Mouse (Mus musculus): ENCODE measurements around the gene Phf19. TPM values are rescaled to one million over a fixed set of nuclear protein-coding genes. Genes with fewer than 3 reads are reported as not detected.

Gene Phf19
- polyA plus RNA-seq, 1 experiment from 2014 or later, result 3.0 TPM

DNA sequence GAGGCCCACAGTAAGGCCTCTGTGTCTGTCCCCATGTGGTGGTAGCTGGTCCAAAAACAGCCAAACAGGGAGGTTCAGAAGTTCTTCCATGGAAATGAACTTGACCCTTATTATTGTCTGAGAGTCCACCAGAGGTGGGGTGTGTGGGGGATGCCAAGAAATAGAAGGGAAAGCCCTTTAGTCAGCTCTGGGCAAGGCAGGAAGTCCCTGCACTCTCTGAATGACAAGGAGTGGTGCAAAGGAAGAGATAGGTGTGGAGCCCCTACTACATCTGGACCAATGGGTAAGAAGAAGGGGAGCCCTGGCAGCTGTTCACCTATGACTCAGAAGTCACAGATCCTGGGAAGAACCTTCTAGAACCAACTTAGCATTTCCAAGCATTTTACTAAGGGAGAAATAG lies 40.5 kb upstream of the Phf19 start:
- Histone ChIP-seq H3K36me3 (no peaks in the 10 kb centered on the region), H3K27me3 (replicated peaks) (peaks cover 11% of the 10 kb centered on the region; the same call in 1 of the 2 replicates), H3K4me3 (no peak overlapping the region), H3K9me3 (no peaks in the 10 kb centered on the region), H3K4me2 (no peak overlapping the region), H3K27ac (replicated peaks) (no peak overlapping the region), H3K4me1 (no peaks in the 10 kb centered on the region), H3K9ac (no peak overlapping the region)
- no peak for ATAC-seq (ENCODE audit: extremely low read depth, insufficient number of reproducible peaks, low FRiP score, low TSS enrichment)

DNA sequence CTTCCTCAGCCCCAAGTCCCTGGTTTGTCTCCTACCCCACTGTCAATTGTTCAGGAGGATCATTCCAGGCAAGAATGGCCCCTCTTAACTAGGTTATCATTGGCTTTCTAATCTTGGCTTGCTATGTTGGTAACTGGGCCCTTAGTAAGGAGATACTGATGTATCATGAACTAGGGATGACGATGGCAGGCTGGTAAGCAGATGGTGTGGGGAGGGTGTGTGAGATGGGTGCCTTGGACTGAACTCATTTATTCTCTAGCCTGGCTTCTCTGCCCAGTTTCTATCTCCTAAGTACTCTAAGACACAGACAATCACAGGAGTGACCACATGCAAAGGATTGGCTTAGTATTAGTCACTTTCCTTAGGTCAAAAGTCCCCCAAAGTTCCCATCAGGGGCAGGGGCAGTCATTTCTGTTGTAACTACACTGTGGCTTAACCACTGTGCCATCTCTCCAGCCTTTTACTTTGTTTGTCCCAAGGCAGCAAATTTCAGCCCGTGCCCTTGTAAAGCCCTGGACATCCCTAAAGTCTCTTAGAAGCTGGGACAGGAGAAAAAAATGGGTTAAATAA lies 39.8 kb upstream of the Phf19 start:
- 51% methylated on average over 2 of the region's 2 CpGs for whole genome bisulfite sequencing
- no peak overlapping the region for H3K4me3 ChIP-seq
- no peaks in the 10 kb centered on the region for H3K9me3 ChIP-seq
- H3K4me1 ChIP-seq, result no peaks in the 10 kb centered on the region
- no peak for ATAC-seq (ENCODE audit: extremely low read depth, insufficient number of reproducible peaks, low FRiP score, low TSS enrichment)
- H3K27ac ChIP-seq (replicated peaks), result no peak overlapping the region
- no peak overlapping the region for H3K9ac ChIP-seq
- H3K27me3 ChIP-seq (replicated peaks), result peaks cover 8% of the 10 kb centered on the region; the same call in 1 of the 2 replicates
- no peaks in the 10 kb centered on the region for H3K36me3 ChIP-seq
- H3K4me2 ChIP-seq, result no peak overlapping the region

DNA sequence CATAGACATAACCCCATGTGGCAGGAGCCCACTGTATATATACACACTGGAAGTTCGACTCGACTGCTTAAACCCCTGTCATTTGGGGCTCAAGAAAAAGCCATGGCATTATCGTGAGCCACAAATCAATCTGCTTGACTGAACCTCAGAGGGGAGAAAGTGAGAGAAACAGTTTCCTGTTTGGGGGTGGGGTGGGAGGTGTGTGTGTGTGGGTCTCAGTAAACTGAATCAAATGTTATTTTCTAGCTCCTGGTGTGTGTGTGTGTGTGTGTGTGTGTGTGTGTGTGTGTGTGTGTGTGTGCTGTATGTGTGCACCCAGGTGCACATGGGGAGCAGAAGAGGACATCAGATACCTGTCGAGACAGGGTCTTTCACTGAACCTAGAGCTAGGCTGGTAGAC lies 39.2 kb upstream of the Phf19 start:
- peaks cover 7% of the 10 kb centered on the region; the same call in 1 of the 2 replicates for H3K27me3 ChIP-seq (replicated peaks)
- ATAC-seq (ENCODE audit: extremely low read depth, insufficient number of reproducible peaks, low FRiP score, low TSS enrichment), result no peak
- H3K4me3 ChIP-seq, result no peak overlapping the region
- H3K9me3 ChIP-seq, result no peaks in the 10 kb centered on the region
- H3K36me3 ChIP-seq, result no peaks in the 10 kb centered on the region
- WGBS, result 61% methylated on average over 4 of the region's 4 CpGs
- no peak overlapping the region for H3K9ac ChIP-seq
- H3K4me1 ChIP-seq, result no peaks in the 10 kb centered on the region
- no peak overlapping the region for H3K4me2 ChIP-seq
- no peak overlapping the region for H3K27ac ChIP-seq (replicated peaks)

DNA sequence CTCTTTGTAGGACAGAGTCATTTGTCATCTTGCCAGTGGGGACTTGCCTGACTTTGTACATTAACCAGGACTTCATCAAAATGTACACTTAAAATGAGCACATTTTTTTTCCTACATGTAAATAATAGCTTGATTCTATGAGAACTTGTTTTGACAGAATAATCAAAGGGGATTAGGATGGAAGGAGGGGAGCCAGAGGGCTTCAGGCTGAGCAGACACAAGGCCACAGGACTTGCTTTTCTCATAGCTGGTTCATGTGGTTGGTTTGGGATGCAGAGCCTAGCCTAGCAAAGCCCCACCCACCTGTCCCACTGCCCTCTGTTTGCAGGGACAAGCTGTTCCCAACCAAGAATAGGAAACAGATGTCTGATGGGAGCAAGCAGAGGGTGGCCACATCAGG lies 37.6 kb upstream of the Phf19 start:
- ATAC-seq (ENCODE audit: extremely low read depth, insufficient number of reproducible peaks, low FRiP score, low TSS enrichment), result no peak

DNA sequence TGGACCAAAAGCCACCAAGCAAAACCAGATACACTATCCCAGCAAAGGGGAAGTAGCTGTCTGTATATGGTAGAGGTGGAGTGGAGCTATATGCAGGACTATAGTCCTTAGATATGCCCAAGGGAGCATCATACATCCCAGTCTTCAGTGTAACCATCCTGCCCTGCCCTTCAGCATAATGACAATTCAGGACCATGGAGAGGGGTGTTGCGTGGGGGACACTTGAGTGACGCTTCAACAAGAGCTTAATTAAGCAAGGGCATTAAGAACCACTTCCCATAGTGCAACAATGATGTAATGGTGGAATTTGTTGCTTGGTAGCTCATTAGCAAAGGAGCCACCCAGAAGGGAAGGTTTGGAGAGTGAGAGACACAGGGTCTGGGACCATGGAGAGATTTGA lies 34.8 kb upstream of the Phf19 start:
- H3K27ac ChIP-seq (replicated peaks), result no peak overlapping the region
- H3K4me1 ChIP-seq, result peaks cover 9% of the 10 kb centered on the region
- no peaks in the 10 kb centered on the region for H3K9me3 ChIP-seq
- H3K9ac ChIP-seq, result no peak overlapping the region
- H3K4me3 ChIP-seq, result no peak overlapping the region
- ATAC-seq (ENCODE audit: extremely low read depth, insufficient number of reproducible peaks, low FRiP score, low TSS enrichment), result no peak
- H3K36me3 ChIP-seq, result no peaks in the 10 kb centered on the region
- WGBS, result 18% methylated on average over 2 of the region's 2 CpGs
- H3K27me3 ChIP-seq (replicated peaks), result peaks cover 28% of the 10 kb centered on the region
- no peak overlapping the region for H3K4me2 ChIP-seq

More for the DNA sequence above, 37.6 kb upstream of the Phf19 start:
- H3K36me3 ChIP-seq, result no peaks in the 10 kb centered on the region
- no peak overlapping the region for H3K9ac ChIP-seq
- H3K4me2 ChIP-seq, result no peak overlapping the region
- H3K27ac ChIP-seq (replicated peaks), result no peak overlapping the region
- H3K27me3 ChIP-seq (replicated peaks), result peaks cover 18% of the 10 kb centered on the region
- H3K4me1 ChIP-seq, result no peaks in the 10 kb centered on the region
- no peak overlapping the region for H3K4me3 ChIP-seq
- H3K9me3 ChIP-seq, result no peaks in the 10 kb centered on the region

DNA sequence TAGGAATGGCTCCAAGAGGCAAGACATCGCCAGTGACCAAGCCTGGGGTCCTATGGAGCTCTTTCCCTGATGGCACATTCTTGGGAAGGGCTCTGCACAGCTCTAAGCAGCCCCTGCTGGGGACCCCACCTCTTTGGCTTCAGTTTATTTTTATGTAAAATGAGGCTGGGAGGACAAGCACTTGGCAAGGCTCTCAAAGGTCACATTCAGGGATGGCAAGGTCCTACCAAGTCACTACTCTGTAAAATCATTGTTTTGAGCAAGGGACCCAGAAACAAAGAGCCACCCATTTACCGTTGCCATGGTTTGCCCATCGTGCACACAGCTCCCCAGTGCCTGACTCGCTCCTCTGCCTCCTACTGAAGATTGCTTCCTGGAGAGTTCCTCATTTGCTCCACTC lies 32.2 kb upstream of the Phf19 start:
- Histone ChIP-seq H3K27me3 (replicated peaks) (peaks cover 48% of the 10 kb centered on the region), H3K27ac (replicated peaks) (no peak overlapping the region), H3K4me1 (peaks cover 15% of the 10 kb centered on the region), H3K4me2 (no peak overlapping the region), H3K36me3 (no peaks in the 10 kb centered on the region), H3K9ac (no peak overlapping the region), H3K9me3 (no peaks in the 10 kb centered on the region), H3K4me3 (no peak overlapping the region)
- no peak for ATAC-seq (ENCODE audit: extremely low read depth, insufficient number of reproducible peaks, low FRiP score, low TSS enrichment)
- 64% methylated on average over 4 of the region's 4 CpGs for WGBS

DNA sequence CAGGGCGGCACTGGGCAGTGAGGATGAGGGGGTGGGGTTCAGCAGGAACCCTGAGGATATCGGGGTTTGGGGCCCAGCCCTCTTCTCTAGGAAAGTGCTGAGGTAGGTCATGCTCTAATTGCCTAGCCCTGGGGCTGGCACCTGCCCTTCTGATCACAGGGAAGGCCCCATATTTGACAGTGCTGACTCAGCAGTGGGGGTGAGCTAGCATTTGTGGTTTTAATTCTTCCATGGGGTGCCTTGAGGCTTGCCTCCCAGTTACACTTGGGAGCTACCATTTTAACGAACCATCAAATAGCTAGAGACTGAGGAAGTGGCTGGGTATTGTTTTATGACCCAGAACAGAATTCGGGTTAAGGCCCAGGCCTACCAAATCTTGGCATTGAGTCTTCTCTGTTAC lies 31.8 kb upstream of the Phf19 start:
- peaks cover 15% of the 10 kb centered on the region for H3K4me1 ChIP-seq
- 73% methylated on average over 4 of the region's 4 CpGs for WGBS
- no peak overlapping the region for H3K27ac ChIP-seq (replicated peaks)
- H3K4me2 ChIP-seq, result no peak overlapping the region
- H3K9me3 ChIP-seq, result no peaks in the 10 kb centered on the region
- H3K4me3 ChIP-seq, result no peak overlapping the region
- peaks cover 51% of the 10 kb centered on the region for H3K27me3 ChIP-seq (replicated peaks)
- no peaks in the 10 kb centered on the region for H3K36me3 ChIP-seq
- H3K9ac ChIP-seq, result no peak overlapping the region
- no peak for ATAC-seq (ENCODE audit: extremely low read depth, insufficient number of reproducible peaks, low FRiP score, low TSS enrichment)

DNA sequence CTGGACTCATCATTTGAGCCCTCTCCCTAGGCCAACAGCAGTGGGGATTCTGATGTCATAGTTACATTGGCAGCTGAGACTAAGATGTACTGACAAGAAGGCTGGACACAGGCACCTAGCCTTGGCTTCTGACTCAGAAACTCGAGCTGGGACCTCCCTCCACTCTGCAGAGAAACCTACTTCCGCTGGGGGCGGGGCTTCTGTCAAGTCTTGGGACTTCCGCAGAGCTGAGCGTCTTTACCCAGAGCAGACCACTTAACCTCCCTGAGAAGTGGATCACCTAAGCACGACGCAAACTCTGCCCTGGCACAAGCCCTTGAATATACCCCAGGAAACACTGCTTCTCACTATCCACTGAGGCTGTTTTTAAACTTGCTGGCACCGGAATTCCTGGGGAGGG lies 30.9 kb upstream of the Phf19 start:
- H3K4me1 ChIP-seq, result peaks cover 15% of the 10 kb centered on the region

DNA sequence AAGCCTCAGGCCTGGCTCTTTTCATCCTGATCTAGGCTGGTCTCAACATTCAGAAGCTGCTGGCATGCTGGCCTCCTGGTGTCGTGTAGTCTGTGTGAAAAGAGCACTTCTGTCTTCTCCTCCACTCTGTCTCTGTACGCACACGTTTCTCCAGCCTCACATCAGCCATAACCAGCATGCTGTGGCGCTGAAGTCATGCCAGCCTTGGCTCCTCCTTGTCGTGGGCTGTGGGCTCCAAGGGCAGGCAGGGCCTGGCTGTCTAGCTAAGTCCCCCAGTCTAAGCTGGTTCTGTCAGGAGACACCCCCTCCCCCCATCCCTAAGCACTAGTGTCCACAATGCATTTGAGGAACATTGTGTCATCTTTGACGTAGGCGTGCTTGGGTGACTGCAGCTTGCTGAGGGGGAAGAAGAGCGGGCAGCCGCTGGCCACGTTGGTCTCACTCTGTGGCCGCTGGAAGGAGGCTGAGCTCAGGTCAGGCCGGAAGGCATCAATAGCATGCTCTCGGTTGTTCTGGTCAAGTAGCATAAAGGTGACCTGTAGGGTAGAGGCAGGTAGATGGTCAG lies 29.8 kb upstream of the Phf19 start:
- no peak overlapping the region for H3K4me2 ChIP-seq
- WGBS, result 78% methylated on average over 13 of the region's 13 CpGs
- H3K27ac ChIP-seq (replicated peaks), result no peak overlapping the region
- H3K36me3 ChIP-seq, result no peaks in the 10 kb centered on the region
- H3K9ac ChIP-seq, result no peak overlapping the region
- ATAC-seq (ENCODE audit: extremely low read depth, insufficient number of reproducible peaks, low FRiP score, low TSS enrichment), result no peak
- no peak overlapping the region for H3K4me3 ChIP-seq
- peaks cover 55% of the 10 kb centered on the region for H3K27me3 ChIP-seq (replicated peaks)
- peaks cover 24% of the 10 kb centered on the region for H3K4me1 ChIP-seq
- H3K9me3 ChIP-seq, result no peaks in the 10 kb centered on the region

More for the DNA sequence above, 30.9 kb upstream of the Phf19 start:
- peak overlapping the region; percentile 62 for H3K4me2 ChIP-seq
- H3K9ac ChIP-seq, result 0 out of 2 replicates have a peak overlapping the region, but pooled peaks have one; percentile 40
- peak overlapping the region; percentile 31 for H3K4me3 ChIP-seq
- 6% methylated on average over 8 of the region's 8 CpGs for WGBS
- no peaks in the 10 kb centered on the region for H3K36me3 ChIP-seq
- H3K27me3 ChIP-seq (replicated peaks), result peaks cover 55% of the 10 kb centered on the region
- H3K9me3 ChIP-seq, result no peaks in the 10 kb centered on the region
- H3K27ac ChIP-seq (replicated peaks), result no peak overlapping the region
- no peak for ATAC-seq (ENCODE audit: extremely low read depth, insufficient number of reproducible peaks, low FRiP score, low TSS enrichment)

DNA sequence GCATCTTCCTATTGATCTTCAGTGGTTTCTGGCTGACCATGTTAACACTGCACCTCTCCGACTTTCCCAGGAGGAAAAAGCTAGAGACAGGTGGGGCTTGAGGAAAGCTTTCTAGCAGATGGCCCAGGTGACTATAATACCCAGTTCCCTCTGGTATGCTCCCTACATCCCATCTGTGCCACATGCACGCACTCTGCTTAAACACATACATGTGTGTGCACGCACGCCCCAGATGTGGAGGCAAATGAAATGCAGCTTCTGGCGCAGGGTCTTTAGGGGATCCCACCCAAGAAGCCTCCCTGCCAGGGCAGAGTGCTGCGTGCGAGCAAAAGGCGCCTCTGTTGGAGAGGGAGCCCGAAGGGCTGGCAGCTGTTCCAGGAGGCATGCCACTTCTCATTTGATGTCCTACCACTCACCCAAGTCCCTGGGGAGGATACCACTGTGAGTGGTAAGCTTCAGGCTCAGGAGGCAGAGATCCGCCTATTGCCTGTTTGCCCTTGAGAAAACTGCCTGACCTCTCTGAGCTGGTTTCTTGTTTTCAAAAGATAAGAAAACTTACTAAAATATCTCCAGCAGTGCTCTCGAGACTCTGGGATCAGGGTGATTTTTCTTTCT lies 27.3 kb upstream of the Phf19 start:
- peaks cover 34% of the 10 kb centered on the region for H3K4me1 ChIP-seq
- ATAC-seq (ENCODE audit: extremely low read depth, insufficient number of reproducible peaks, low FRiP score, low TSS enrichment), result no peak
- no peak overlapping the region for H3K4me2 ChIP-seq
- H3K4me3 ChIP-seq, result no peak overlapping the region
- peaks cover 51% of the 10 kb centered on the region for H3K27me3 ChIP-seq (replicated peaks)
- H3K9me3 ChIP-seq, result no peaks in the 10 kb centered on the region
- 59% methylated on average over 11 of the region's 11 CpGs for WGBS
- no peak overlapping the region for H3K9ac ChIP-seq
- H3K27ac ChIP-seq (replicated peaks), result no peak overlapping the region
- no peaks in the 10 kb centered on the region for H3K36me3 ChIP-seq

DNA sequence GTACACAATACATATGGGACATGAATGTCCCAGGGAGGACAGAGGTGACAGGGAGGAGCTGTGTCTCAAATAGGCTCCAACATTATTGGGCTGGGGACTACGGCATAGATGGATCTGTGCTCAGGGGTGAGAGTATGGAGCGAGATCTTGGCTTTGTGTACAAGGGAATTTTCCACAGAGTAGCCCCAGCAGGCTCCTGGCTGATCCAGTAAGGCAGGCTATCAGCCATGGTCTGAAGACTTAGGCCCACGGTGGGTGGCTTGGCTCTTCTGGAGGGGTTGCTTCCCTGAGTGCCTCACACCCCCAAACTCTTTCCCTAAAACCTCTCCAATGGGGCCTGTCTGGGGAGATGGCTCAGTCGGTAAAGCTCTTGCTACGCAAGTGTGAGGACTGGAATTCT lies 26.4 kb upstream of the Phf19 start:
- Histone ChIP-seq H3K4me1 (peaks cover 32% of the 10 kb centered on the region), H3K27ac (replicated peaks) (no peak overlapping the region), H3K27me3 (replicated peaks) (peaks cover 47% of the 10 kb centered on the region), H3K9ac (no peak overlapping the region), H3K36me3 (no peaks in the 10 kb centered on the region), H3K4me2 (no peak overlapping the region), H3K4me3 (no peak overlapping the region), H3K9me3 (no peaks in the 10 kb centered on the region)
- ATAC-seq (ENCODE audit: extremely low read depth, insufficient number of reproducible peaks, low FRiP score, low TSS enrichment), result no peak
- 75% methylated on average over 5 of the region's 5 CpGs for WGBS
